Mouse (Mus musculus): ENCODE data around the gene Nfkbie.

Gene Nfkbie

DNA sequence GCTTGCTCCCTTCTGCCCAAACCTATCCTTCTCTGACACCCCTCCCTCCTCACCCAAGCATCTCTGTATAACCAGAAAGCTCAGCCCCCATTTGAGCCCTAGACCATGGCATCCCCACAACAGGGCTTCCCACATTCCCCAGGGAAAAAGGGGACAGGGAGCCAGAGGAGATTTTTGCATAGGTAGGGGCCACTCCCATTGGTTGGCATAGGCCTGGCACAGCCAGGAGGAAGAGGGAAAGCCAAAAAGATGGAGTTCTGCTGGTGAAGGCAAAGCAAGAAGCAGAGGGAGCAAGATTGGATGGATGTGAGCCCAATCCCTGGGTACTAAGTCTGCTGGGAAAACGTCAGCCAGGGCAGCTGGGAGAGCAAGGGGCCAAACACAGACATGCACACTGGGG, 12.4 kb upstream of the Nfkbie start:
- DNase-seq (ENCODE audit: low read depth): no peak

DNA sequence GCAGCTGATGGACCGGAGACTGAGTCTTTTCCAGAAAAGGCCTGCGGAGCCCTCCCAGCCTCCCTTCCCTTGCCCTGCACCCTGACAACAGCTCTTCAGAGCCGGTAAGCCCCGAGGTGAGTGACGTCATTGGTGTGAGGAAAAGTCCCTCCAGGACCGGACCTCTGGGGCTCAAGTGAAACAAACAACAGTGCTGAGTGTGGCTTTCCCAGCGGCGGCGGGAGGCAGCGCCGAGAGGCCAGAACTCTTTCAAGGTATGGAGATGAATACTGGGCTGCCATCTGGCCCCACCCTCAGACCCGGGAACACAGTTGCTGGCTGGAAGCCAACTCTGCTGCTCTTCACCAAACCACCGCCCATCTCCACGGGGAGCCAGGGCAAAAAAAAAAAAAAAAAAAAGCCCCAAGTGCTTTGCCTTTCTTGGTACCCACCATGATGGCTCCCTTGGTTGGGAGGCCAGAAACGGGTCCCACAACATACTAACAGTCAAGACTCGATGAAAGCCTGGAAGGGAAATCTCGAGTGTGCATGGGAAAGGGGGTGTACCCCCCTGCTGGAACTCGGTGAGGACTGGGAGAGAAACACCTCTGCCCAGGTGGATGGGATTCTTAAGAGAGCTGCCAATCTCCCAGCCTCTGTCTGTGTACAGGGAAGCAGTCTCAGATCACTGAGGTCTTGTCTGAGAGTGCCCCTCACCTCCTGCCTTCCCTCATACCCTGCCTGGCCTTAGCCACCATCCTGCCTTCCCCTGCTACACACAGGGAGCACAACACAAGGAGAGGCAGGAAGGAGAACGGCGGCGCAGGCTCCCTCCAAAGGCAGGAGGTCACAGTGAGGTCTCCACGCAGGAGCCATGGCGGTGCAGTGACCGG, 11.3 kb upstream of the Nfkbie start:
- DNase-seq (ENCODE audit: low read depth): peak; percentile 30

DNA sequence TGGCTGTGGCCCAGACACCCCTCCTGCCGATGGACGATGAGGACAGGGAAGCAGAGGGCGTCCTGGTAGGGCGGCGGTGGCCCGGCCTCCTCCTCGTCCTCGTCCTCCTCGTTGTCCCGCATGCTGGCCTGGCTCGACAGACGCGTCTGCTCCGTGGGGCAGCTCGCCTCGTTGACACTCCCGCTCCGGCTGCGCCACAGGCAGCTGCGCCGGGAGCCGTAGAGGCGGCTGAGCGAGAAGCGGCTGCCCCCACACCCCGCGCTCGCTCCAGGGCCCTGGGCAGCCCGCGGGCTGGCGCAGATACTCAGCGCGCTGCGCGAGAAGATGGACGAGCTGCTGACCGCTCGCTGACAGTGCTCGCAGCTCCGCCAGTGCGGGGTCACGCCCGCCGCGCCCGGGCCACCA, 10.6 kb upstream of the Nfkbie start:
- no peak for DNase-seq (ENCODE audit: low read depth)

DNA sequence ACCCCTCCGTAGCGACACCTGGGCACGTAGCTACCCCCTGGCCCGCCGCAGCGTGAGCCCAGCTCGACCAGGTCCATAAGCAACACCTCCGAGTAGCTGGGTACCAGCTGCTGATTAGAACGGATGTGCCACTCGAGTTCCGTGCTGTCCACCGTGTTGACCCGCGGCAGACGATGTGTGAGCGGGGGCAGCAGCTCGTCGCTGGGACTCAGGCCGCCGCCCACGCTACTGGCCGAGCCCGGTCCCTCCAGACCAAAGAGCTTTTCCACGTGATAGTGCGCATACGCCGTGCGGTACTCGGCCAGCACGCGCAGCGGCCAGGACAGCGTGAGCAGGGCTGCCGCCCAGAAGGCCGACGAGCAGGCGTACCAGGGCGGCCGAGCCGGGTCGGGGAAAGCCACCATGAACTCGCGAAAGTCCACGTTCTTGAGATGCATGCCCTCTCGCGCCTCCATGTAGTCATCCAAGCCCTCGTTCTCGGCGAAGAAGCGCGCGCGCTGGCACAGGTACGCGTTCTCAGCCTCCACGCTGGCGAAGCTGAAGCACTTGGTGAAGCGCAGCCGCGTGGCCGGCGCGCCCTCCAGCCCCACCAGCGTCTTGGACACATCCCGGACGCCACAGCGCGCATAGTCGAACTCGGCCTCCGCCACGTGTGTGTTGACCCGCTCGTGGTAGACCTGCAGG, 10.1 kb upstream of the Nfkbie start:
- no peak for DNase-seq (ENCODE audit: low read depth)

DNA sequence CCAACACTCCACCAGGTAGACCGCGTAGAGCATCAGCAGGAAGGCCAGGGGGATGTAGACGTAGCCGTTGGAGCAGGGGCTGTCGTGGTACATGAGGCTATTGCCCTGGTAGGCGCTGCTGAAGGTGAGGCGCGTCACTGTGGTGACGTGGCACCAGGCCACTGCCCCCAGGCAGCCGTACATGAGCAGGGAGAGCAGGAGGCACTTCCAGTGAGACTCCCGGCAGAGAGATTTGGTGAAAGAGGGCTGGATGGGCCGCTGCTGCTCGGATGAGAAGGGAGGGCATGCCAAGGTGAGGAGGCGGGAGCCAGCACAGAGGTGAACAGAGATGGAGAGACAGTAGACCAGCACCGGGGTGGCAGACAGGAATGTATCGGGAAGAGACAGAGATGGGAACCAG, 8.6 kb upstream of the Nfkbie start:
- no peak for DNase-seq (ENCODE audit: low read depth)

DNA sequence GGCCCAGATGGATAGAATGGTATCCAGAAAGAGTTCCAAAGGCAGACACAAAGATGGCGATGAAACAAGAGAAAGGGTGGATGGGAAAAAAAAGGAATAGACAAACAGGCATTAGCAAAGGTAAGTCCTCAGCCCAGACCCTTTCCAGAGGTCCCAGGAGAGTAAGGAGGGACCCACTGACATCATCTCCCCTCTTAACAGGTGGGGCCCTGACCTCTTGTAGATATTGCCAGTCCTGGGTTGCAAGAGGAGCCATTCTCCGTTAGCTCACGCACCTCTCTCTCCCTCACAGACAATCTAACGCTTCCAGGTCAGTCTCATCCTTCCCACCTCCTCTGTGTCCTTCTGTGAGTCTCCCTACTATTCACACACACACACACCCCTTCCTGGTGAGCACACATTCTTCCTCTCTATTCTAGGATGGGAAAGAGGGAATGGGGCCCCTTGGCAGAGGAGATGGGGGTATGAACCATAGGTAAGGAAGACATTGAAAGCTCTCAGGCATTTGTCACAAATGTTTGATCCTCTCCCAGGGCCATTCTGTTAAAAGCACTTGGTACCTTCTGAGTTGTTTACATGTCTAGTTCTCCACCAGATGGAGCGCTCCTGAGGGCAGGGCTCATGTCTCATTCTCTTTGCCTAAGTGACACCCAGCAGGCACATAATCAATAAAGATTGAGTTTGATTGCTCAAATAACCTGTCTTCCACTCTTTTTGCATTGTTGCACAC, 7.9 kb upstream of the Nfkbie start:
- no peak for DNase-seq (ENCODE audit: low read depth)

DNA sequence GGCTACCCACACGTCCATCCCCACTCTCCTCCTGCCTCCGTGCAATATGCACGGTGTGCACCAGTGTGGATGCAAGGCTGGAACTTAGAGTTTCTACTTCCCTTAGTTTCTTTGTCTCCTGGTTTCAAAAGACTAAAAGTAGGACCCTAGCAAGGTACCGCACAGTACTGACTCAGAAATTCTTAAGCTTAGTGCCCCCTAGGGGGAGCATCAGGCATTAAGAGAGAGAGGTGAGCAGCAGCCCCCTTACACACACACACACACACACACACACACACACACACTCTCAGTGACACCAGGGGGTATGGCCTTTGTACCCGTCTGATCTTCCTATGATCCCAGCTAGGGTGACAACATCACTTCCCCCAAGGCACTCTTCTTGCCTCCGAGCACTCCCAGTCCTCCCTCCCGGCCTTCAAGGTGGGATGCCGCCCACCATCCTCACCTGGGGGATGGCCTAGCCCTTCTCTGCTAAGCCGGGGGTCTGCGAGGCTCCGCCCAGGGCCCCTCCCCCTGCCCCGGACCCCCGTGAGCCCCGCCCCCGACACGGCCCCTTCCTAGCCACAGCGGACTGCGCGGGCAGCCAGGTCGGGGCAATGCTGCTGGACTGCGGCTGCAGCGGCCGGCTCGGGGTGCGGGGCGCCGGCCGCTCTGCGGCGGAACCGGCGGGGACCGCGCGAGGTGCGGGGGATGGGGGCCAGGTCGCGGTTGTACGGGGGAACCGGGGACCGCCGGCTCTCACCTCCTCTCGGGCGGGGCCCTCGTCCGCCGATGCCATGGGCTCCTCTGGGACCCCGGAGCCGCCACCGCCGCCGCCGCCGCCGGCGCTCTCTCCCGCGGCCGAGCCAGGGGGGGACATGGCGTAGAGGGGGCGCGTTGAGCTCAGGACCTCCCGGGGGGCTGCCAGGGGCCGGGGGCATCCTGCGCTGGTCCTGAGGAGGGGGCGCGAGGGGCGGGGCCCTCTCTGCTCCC, 6.7 kb upstream of the Nfkbie start:
- DNase-seq (ENCODE audit: low read depth): no peak

DNA sequence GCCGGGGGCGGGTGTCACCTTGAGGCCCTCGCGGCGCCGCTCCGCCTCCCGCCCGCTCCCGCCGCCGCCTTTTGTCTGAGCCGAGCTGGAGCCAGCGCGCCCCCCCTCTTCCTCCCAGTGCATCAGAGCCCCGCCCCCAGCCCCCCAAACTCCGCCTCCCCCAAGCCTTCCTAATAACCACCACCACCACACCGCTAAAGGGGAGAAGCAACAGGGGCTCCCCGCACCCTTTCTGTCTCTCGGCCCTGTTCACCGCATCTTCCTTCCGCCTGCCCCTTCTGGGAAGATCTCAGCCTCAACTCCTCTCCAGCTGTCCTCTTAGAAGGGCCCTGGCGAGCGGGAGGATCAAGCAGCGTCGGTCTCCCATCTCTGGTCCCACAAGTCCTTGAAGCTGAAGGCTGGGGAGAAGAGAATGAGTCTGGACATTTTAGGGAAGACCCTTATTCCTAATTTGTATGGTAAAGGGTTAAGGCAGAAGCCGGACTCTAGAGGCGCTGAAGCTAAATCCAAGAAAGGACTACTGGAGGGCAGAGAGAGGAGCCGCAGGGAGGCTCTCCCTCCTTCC, 5.8 kb upstream of the Nfkbie start, which contains the start of gene Tmem151b:
Tmem151b (minus strand) TSS at position 61 of the 565 bp plus-strand sequence.
- no peak for DNase-seq (ENCODE audit: low read depth)

DNA sequence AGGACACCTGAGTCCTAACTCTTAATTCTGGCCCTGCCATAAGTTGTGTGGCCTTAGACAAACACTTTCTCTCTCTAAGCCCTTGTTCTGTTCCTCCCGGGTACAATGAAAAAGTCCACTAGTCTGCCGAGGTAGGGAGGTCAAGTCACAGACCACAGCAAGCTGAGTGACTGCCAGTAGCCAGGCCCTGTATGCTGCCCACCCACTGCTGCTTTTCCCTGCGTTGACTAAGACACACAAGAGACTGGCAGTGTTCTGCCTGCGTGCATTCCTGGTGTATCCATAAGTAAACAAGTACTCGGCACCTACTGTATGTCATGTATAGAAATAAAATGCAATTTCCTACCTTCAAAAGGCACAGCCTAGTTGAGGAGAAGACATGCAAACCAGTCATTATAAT, 5.2 kb upstream of the Nfkbie start:
- DNase-seq (ENCODE audit: low read depth): no peak

DNA sequence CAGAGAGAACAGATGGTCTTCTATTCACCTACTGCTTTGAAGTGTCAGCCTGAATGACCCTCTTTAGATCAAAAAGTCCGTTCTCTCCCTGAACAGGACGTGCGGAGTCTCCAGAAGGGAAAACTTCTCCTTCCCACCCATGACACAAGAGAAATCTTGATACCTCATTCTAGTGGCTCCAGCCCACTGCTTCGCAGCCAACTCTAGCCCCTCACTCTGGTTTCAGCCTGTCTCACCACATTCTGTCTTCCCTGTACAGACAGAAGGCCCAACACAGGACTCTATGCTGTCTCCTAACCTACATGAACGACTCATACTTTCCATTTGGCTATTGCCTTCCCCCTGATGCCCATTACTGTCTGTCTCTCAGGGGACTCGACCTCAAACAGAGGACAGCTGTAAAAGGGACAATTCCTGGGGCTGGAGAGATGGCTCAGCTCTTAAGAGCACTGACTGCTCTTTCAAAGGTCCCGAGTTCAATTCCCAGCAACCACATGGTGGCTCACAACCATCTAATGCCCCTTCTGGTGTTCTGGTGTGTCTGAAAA, 4.2 kb upstream of the Nfkbie start:
- DNase-seq (ENCODE audit: low read depth): no peak

DNA sequence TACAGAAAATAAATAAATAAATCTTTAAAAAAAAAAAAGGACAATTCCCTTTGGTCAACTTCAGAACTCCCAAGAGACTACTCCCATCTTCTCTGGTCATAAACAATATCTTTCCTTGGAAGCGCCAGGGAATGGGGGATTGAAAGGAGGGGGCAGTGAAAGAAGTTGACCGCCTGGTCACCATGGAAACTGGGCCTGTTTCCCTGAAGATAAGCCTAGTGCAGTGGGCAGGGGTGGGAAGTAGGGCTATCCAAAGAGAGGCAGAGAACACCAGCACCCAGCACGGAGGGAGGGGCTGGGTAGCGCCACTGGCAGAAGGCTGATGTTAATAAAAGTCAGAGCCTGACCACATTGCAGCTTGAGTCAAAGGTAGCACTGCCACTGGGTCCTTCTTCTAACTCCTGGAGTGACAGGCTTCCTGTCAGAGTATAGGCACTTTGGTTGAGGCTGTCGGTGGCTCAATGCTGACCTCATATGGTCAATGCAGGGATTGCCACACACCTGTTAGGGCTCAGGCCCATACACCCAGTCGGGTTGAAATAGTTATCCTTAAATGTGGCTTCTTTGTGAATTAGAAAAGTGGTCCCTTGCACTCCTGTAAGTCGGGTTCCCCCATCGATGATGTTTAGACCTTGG, 3.6 kb upstream of the Nfkbie start:
- DNase-seq (ENCODE audit: low read depth): peak; percentile 86

DNA sequence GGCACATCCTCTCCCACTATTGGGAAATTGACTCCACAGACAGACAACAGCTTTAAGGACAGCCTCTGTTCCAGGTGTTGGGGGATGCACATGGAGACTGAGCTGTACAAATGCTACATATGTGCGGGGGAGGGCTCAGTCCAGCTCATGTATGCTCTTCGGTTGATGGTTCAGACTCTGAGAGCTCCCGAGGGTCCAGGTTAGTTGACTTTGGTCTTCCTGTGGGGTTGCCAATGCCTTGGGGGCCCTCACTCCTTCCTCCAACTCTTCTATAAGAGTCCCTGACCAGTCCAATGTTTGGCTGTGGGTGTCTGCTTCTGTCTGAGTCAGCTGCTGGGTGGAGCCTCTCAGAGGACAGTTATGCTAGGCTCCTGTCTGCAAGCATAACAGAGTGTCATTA, 2.4 kb upstream of the Nfkbie start:
- no peak for DNase-seq (ENCODE audit: low read depth)

DNA sequence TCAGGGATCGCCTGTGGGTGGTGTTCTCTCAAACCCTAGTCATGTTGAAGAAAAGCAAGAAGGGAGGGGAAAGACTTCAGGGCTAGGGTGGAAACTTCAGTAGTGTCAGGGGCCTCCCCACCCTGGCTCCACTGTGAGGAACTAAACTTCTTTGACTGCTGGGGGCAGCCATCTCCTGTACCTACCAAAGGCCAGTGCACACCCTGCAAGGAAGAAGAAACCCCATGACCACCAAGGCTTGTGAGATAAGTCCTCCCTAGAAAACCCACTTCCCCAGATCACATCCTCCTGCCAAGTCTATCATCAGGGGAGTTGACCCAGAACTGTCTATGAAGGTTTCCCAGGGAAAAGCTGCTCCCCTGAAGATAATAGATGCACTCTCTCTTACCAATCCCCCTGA, 1.1 kb upstream of the Nfkbie start:
- no peak for DNase-seq (ENCODE audit: low read depth)

DNA sequence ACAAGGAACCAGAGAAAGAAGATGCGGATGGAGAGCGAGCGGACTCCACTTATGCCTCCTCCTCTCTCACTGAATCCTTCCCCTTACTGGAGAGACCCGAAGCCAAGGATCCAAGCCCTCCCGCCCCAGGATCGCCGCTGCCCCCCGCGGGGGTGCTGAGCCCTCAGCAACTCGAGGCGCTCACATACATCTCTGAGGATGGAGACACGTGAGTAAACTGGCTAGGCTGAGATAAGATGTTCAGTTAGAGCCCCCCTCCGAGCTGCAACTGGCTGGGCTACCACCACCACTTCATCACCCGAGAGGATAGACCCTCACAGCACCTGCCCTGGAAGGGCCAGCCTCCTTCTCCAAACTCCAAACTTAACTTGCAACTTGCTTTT, 595 bp downstream of the Nfkbie start:
- DNase-seq (ENCODE audit: low read depth): no peak

DNA sequence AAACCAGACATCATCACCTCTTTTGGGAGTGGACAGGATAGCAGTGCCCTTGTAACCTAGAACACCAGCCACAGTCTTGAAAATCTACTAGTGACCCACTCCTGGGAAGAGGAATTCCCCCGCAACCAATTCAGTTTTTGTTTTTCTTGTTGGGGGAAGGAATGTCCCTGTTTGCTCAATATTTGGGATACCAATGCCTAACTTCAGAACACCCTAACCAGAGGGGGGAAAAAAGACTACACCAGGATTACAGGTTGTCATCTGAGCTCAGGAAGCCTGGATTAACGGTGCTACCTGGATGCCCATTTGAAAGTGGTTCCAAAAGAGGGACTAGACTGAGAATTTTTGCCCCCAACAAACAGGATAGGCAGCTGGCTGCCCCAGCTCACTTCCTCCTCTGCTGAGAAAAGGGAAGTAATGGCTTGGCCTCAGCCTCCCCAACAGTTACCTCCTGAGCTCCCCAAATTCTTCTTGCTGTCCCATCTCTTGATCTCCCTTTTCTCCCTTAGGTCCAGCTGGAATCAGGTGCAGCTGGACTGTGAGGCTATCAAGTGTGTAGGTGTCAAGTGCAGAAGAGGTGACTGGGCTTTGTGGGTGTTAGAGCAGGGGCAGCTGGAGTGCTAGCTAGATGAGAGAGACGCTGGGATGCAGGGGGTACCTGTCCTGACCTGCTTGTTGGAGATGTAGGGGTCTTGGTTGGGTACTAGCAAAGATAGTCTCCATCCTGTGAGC, 1.2 kb downstream of the Nfkbie start:
- no peak for DNase-seq (ENCODE audit: low read depth)

DNA sequence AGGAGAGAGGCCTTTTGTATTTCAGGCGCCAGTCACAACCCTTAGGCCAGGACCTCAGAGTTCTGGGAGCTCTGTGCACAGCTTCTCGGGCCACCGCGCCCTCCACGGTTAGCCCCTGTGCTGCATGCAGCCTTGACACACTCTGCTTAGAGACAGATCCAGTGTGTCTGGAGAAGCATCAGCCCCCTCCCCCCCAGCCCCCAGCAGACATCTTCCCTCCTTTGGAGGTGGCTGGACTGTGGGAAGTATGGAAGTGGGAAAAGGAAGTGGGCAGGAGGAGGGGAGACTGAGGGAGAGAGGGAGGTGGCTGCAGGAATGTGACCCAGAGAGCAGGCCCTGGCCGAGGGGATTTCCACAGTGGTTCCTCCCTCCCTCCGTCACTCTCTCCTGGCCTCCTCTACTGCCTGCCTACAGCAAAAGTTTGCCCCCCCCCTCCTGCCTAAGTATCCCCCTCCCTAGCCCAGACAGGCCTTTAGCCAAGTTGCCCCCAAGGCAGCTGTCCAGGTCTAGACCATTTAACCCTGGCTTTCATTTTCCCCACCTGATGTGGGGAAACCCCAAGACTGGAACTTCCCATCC, 1.8 kb downstream of the Nfkbie start:
- peak; percentile 27 for DNase-seq (ENCODE audit: low read depth)

DNA sequence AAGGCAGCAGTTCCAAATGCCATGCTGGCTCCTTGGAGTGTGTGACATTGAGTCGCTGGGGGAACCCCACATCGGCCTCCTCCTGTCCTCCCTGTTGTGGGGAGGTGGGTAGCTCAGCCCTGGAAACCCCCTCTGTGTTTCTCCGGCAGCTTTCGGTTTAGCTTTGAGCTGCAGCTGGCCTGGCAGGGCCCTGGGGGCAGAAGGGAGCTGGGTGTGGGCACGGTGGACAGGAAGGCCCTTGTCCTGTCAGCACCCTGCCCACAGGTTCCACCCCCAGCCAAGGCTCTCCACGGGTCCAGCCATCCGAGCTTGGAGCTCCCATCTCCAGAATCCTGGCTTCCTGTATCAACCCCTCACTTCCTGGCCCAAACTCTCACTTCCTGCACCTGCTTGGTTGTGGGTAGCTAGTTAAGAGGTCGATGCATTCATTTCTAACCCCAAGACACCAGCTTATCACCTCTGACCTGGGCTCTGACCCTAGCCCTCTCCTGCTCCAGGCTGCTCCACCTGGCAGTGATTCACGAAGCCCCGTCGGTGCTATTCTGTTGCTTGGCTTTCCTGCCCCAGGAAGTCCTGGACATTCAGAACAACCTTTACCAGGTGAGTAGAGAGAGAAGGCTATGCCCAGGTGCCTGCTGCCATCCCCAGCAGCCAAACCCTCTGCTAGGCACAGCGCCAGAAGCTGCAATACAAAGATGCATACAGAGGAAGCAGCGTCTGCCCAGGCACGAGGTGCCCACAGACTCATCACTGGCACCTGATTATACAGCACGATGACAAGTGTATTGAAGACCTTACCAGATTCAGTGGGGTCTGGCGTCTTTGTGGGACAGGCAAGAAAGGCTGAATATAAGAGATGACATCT, 2.7 kb downstream of the Nfkbie start:
- DNase-seq (ENCODE audit: low read depth): no peak

DNA sequence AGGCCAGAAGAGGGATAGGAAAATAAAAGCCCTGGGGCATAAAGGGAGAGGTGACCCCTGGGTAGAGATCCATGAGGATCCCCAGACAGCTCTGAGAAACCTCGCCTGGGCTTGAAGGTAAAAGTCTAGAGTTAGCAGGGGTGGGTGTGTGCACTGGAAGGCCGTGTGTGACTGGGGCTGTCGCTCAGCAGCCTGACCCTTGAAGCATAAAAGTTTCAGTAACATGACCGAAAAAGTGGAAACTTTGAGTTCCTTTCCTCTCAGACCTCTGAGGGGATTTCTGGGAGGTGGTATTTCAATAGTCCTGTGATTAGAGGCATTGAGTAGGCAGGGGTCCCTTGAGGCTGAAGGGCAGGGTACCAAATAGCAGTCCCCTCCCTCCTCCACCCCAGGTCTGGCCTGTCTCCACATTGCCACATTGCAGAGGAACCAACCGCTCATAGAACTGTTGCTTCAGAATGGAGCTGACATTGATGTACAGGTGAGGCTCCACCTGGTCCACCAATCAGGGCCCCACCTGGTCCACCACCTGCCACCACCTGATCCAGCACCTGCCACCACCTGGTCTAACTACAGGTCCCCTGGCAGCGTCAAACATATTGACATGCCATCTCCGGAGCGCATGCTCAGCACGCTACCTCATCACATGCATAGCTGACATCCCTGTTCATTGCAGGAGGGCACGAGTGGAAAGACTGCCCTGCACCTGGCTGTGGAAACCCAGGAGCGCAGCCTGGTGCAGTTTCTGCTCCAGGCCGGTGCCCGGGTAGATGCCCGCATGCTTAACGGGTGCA, 4.4 kb downstream of the Nfkbie start:
- no peak for DNase-seq (ENCODE audit: low read depth)

All from NIH3T3 (cell line).